Mouse (Mus musculus) E14TG2a.4 (cell line): ENCODE data around the gene Habp2.

Experiments used
- CTCF ChIP-seq: conservative IDR thresholded peaks from 2 replicates; pipeline ENCODE4 v1.5.1; 2014; ENCODE audit warnings: low read length
- NANOG ChIP-seq: IDR thresholded peaks from 2 replicates; pipeline ENCODE4 v1.6.1; 2014; ENCODE audit warnings: borderline replicate concordance, low read length, mixed read lengths
- POU5F1 ChIP-seq: IDR thresholded peaks from 2 replicates; pipeline ENCODE4 v1.6.1; 2014; ENCODE audit warnings: low read length, borderline replicate concordance

DNA sequence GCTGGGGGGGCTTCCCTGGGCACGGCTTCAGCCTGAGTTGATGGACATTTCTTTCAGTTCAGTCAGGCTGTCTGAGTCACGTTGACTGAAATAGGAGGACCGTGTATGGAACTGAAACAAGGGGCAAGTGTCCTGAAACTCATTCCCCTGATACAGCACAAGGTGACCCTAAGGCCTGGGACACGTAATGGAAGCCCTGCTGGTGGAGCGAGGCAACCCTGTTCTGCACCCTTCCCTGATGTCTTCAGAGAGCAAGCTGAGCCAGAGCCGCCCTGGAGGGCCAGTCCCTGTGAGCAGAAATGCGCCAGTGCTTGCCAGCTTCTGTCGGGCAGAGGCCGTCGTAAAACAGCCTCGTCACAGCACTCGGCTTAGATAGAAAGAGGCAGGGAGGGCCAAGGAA, 49.9 kb downstream of the Habp2 start:
- TF ChIP-seq CTCF (no peak), NANOG (no peak), POU5F1 (no peak)
